25 mouse cellular contexts compared by ENCODE assay signal in genomic region chr1:108341352-108341751, GRCm38 (mm10).
"Had no signal": no experiment of that assay in that cellular context is flagged by ENCODE, and none has a peak within 500 bp of the region (broad histone marks: within the 10 kb centered on the region; RNA-seq: fewer than 3 reads in every experiment).

No protein-coding gene starts in this region.

- H3K4me1 ChIP-seq: heart, embryonic 10.5 days; heart, embryonic 13.5 days; heart, embryonic 15.5 days; hindbrain, embryonic 13.5 days; hindbrain, embryonic 15.5 days; kidney, embryonic 15.5 days; limb, embryonic 13.5 days; limb, embryonic 15.5 days had no signal

- H3K4me2 ChIP-seq: heart, embryonic 13.5 days; heart, embryonic 15.5 days; hindbrain, embryonic 13.5 days; hindbrain, embryonic 15.5 days; kidney, embryonic 15.5 days; limb, embryonic 13.5 days; limb, embryonic 15.5 days had no signal

- H3K36me3 ChIP-seq: heart, embryonic 10.5 days; heart, embryonic 13.5 days; heart, embryonic 15.5 days; hindbrain, embryonic 13.5 days; hindbrain, embryonic 15.5 days; kidney, embryonic 15.5 days; limb, embryonic 13.5 days; limb, embryonic 15.5 days had no signal

- H3K27me3 ChIP-seq: heart, embryonic 13.5 days; heart, embryonic 15.5 days; hindbrain, embryonic 13.5 days; hindbrain, embryonic 15.5 days; kidney, embryonic 15.5 days; limb, embryonic 13.5 days; limb, embryonic 15.5 days had no signal

- H3K9ac ChIP-seq: forebrain, postnatal 0 days; heart, embryonic 13.5 days; heart, embryonic 15.5 days; hindbrain, embryonic 13.5 days; hindbrain, embryonic 15.5 days; kidney, embryonic 15.5 days; limb, embryonic 13.5 days; limb, embryonic 15.5 days had no signal

- H3K4me3 ChIP-seq: heart, embryonic 10.5 days; heart, embryonic 13.5 days; heart, embryonic 15.5 days; hindbrain, embryonic 13.5 days; hindbrain, embryonic 15.5 days; kidney, embryonic 15.5 days; limb, embryonic 13.5 days; limb, embryonic 15.5 days had no signal

- H3K9me3 ChIP-seq: heart, embryonic 10.5 days; heart, embryonic 13.5 days; heart, embryonic 15.5 days; hindbrain, embryonic 13.5 days; hindbrain, embryonic 15.5 days; kidney, embryonic 15.5 days; limb, embryonic 13.5 days; limb, embryonic 15.5 days had no signal

- DNase-seq: forebrain, postnatal 0 days; gastrocnemius, postnatal 14 days; gastrocnemius, postnatal 36 days; heart, adult 18-20 months; heart, postnatal 14 days; heart, postnatal 36 days; kidney, adult 11 months; kidney, adult 2 months; kidney, adult 9 months; kidney, postnatal 14 days; kidney, postnatal 36 days; layer of hippocampus, adult 9-11 months; layer of hippocampus, postnatal 36 days; left cerebral cortex, postnatal 4 days had no signal

- ATAC-seq: forebrain, postnatal 0 days; hindbrain, postnatal 0 days; intestine, embryonic 16.5 days had no signal

- H3K27ac ChIP-seq: heart, embryonic 10.5 days; heart, embryonic 13.5 days; heart, embryonic 15.5 days; hindbrain, embryonic 13.5 days; hindbrain, embryonic 15.5 days; hindbrain, postnatal 0 days; kidney, embryonic 15.5 days; kidney, postnatal 0 days; limb, embryonic 13.5 days; limb, embryonic 15.5 days had no signal
